Mouse (Mus musculus) brain, embryonic 14.5 days (tissue): ENCODE data around the gene Tbc1d15.

Experiments used
- CTCF ChIP-seq: fragments of 200-500 bp; IDR thresholded peaks from 2 replicates; pipeline ENCODE4 v1.5.1; 2012; ENCODE audit warnings: inconsistent platforms, mild to moderate bottlenecking, moderate library complexity, borderline replicate concordance; ENCODE audit not compliant: insufficient read depth, insufficient read length; ENCODE audit errors: extremely low read depth
- POLR2A ChIP-seq: fragments of 200-500 bp; IDR thresholded peaks from 2 replicates; pipeline ENCODE4 v1.6.1; 2012; ENCODE audit warnings: mild to moderate bottlenecking, inconsistent platforms, borderline replicate concordance; ENCODE audit not compliant: poor library complexity, insufficient read depth, insufficient read length, severe bottlenecking; ENCODE audit errors: extremely low read depth

DNA sequence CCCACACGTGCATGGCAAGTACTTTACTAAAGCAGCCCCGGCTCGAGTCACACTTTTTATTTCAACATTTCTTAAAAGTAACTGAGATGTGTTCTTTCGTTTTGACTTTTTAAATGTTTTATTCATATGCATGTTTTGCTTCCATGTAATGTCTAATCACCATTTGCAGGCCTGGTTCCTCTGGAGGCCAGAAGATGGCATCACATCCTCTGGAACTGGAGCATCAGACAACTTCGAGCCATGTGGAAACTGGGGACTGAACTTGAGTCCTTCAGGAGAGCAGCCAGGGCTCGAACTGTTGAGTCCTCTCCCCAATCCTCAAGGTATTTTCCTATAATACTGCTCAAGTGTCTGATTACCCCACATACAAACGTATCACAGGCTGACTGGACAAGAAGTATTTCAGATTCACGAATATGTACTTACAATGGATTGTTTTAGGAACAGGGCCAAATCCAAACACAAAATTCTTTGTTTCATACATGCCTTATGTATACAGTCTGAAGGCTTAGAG is 10.1 kb downstream of the Tbc1d15 start:
- no peak for TF ChIP-seq POLR2A
- TF ChIP-seq CTCF = no peak; the same call in 1 of the 2 replicates
